10 mouse cellular contexts compared by ENCODE assay signal in the genomic region with DNA sequence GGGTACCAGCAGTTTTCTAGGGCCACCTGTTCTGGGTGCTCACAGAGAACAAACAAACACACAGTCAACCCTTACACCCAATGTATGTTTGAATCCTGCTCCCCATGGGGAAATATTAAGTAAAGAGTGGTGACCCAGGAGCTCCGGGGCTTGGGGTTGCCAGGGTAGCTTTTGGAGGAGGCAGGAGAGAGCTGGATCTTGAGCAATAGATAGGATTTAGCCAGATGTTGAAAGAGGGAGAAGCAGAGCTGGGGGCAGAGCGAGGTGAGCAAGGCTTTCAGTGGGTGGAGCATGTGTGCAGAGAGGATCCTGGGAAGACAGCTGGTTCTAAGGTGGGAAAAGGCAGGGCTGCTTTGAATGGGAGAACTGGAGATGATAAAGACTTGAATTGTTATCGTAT. TPM values are rescaled to one million over a fixed set of nuclear protein-coding genes. Genes with fewer than 3 reads are reported as not detected.
DNase-seq lines count a peak whose midpoint lies in the region; ATAC-seq lines count a peak whose summit lies in the region.
"Had no signal": no experiment of that assay in that cellular context is flagged by ENCODE, and none has a peak within 500 bp of the region (broad histone marks: within the 10 kb centered on the region; RNA-seq: fewer than 3 reads in every experiment).

No protein-coding gene starts in this region.

- no peaks in the 10 kb centered on the region for H3K9me3 ChIP-seq in heart, embryonic 15.5 days (replicated peaks)
- H3K9me3 ChIP-seq in lung, embryonic 16.5 days (ENCODE audit: control insufficient read depth, low read length): no peaks in the 10 kb centered on the region; the same call in 1 of the 2 replicates
- no peaks in the 10 kb centered on the region for H3K9me3 ChIP-seq in stomach, embryonic 16.5 days (replicated peaks; ENCODE audit: control insufficient read depth, low read length)
- H3K9me3 ChIP-seq: neural tube, embryonic 13.5 days had no signal

- H3K4me3 ChIP-seq in heart, embryonic 15.5 days: no peak overlapping the region
- H3K4me3 ChIP-seq in lung, embryonic 16.5 days (ENCODE audit: low read length): no peak overlapping the region
- no peak overlapping the region for H3K4me3 ChIP-seq in stomach, embryonic 16.5 days (replicated peaks; ENCODE audit: low read length)
- H3K4me3 ChIP-seq: neural tube, embryonic 13.5 days had no signal

- H3K27ac ChIP-seq in heart, embryonic 15.5 days: peak overlapping the region; percentile 77; the same call in 1 of the 2 replicates
- H3K27ac ChIP-seq in lung, embryonic 16.5 days (ENCODE audit: low read length): peak overlapping the region; percentile 74
- peak overlapping the region; percentile 34; the same call in 1 of the 2 replicates for H3K27ac ChIP-seq in stomach, embryonic 16.5 days (ENCODE audit: low read length)
- H3K27ac ChIP-seq: neural tube, embryonic 13.5 days had no signal

- no peak overlapping the region for H3K4me2 ChIP-seq in heart, embryonic 15.5 days
- H3K4me2 ChIP-seq in lung, embryonic 16.5 days (ENCODE audit: low read depth, low read length): no peak overlapping the region
- no peak overlapping the region for H3K4me2 ChIP-seq in stomach, embryonic 16.5 days (ENCODE audit: low read depth, low read length)
- H3K4me2 ChIP-seq: neural tube, embryonic 13.5 days had no signal

- no peak for ATAC-seq in heart, embryonic 15.5 days (replicated peaks; ENCODE audit: insufficient number of reproducible peaks, insufficient read depth, low FRiP score, low read depth)
- no peak for ATAC-seq in lung, embryonic 16.5 days (ENCODE audit: low read depth)
- peak; percentile 65 for ATAC-seq in granulocyte monocyte progenitor cell, adult 5-6 weeks (replicated peaks; ENCODE audit: poor library complexity, severe bottlenecking)
- no peak for ATAC-seq in stomach, embryonic 16.5 days (ENCODE audit: insufficient read depth, low FRiP score)

- no peaks in the 10 kb centered on the region for H3K36me3 ChIP-seq in heart, embryonic 15.5 days
- no peaks in the 10 kb centered on the region for H3K36me3 ChIP-seq in lung, embryonic 16.5 days (ENCODE audit: control insufficient read depth, insufficient read depth, low read length)
- no peaks in the 10 kb centered on the region for H3K36me3 ChIP-seq in stomach, embryonic 16.5 days (ENCODE audit: control insufficient read depth, insufficient read depth, low read length)
- H3K36me3 ChIP-seq: neural tube, embryonic 13.5 days had no signal

- H3K9ac ChIP-seq in heart, embryonic 15.5 days: no peak overlapping the region
- no peak overlapping the region for H3K9ac ChIP-seq in lung, embryonic 16.5 days (ENCODE audit: low read length)
- no peak overlapping the region for H3K9ac ChIP-seq in stomach, embryonic 16.5 days (ENCODE audit: low read length)
- H3K9ac ChIP-seq: neural tube, embryonic 13.5 days had no signal

- 83% methylated on average over 3 of the region's 3 CpGs for WGBS in heart, embryonic 15.5 days
- 77% methylated on average over 3 of the region's 3 CpGs for WGBS in lung, embryonic 16.5 days
- 76% methylated on average over 3 of the region's 3 CpGs for WGBS in stomach, embryonic 16.5 days

- H3K4me1 ChIP-seq in heart, embryonic 15.5 days (replicated peaks): peaks cover 24% of the 10 kb centered on the region
- H3K4me1 ChIP-seq in lung, embryonic 16.5 days (replicated peaks; ENCODE audit: control insufficient read depth, insufficient read depth, low read length): peaks cover 16% of the 10 kb centered on the region
- H3K4me1 ChIP-seq in stomach, embryonic 16.5 days (ENCODE audit: control insufficient read depth, insufficient read depth, low read length): peaks cover 13% of the 10 kb centered on the region
- H3K4me1 ChIP-seq: neural tube, embryonic 13.5 days had no signal

- no peaks in the 10 kb centered on the region for H3K27me3 ChIP-seq in heart, embryonic 15.5 days
- no peaks in the 10 kb centered on the region; the same call in 1 of the 2 replicates for H3K27me3 ChIP-seq in lung, embryonic 16.5 days (ENCODE audit: control insufficient read depth, insufficient read depth, low read depth, low read length)
- no peaks in the 10 kb centered on the region for H3K27me3 ChIP-seq in stomach, embryonic 16.5 days (ENCODE audit: control insufficient read depth, insufficient read depth, low read length)
- H3K27me3 ChIP-seq: neural tube, embryonic 13.5 days had no signal

- DNase-seq in heart, adult 9 months (ENCODE audit: low spot score in 2 of 2): no peak
- DNase-seq in lung, postnatal 10 days: no peak
- no peak for DNase-seq in layer of hippocampus, adult 18-20 months (ENCODE audit: low spot score in 2 of 2)
- DNase-seq in left cerebral cortex, adult 18-20 months (ENCODE audit: low spot score in 2 of 2): no peak
- DNase-seq: cerebellum, adult 9-10 months had no signal

RNA-seq across cellular contexts. Expression of gene Fos, which starts 59.9 kb away (rescaled TPM):
- polyA plus RNA-seq in heart, embryonic 15.5 days (2015; fragmentation: Nextera tagmentation; extraction: Ambion mirVana): 5.4 and 5.9 TPM in 2 replicates
- 6.8 and 7.9 TPM in 2 replicates for polyA plus RNA-seq in lung, embryonic 16.5 days (2015; fragmentation: Nextera tagmentation; extraction: Ambion mirVana)
- total RNA-seq in granulocyte monocyte progenitor cell, adult 5-6 weeks (2014; fragmentation: Nextera tagmentation): 35.1 and 50.4 TPM in 2 replicates
- 137 and 160 TPM in 2 replicates for total RNA-seq in granulocyte monocyte progenitor cell, adult 5-6 weeks (2017)
- 16.1 and 21.1 TPM in 2 replicates for polyA plus RNA-seq in stomach, embryonic 16.5 days (2015; fragmentation: Nextera tagmentation; extraction: Ambion mirVana)
- 10 to 100 TPM; 26.1 to 28.2 TPM for total RNA-seq in layer of hippocampus, adult 18-20 months (2021)
- 10 to 100 TPM; 65.4 to 77.2 TPM for total RNA-seq in left cerebral cortex, adult 18-20 months (2021)
